Mouse (Mus musculus) erythroblast, embryonic 14.5 days (primary cell): ENCODE measurements around the gene Ppp3r1.

Source experiments
- GATA1 ChIP-seq: IDR thresholded peaks from 2 replicates; pipeline ENCODE4 v1.6.1; 2012; ENCODE audit warnings: low read length, inconsistent platforms, mixed read lengths
- TAL1 ChIP-seq: IDR thresholded peaks from 3 replicates; pipeline ENCODE4 v1.6.1; 2012; ENCODE audit warnings: low read length, inconsistent platforms, mixed read lengths

- no peak for TF ChIP-seq GATA1
- TF ChIP-seq TAL1, result no peak
Observed at GRCm38 (mm10) chr11:17176638-17177037, 17.6 kb downstream of the Ppp3r1 start.
